Mouse (Mus musculus): ENCODE data around the gene Wipf2. TPM values are rescaled to one million over a fixed set of nuclear protein-coding genes. Genes with fewer than 3 reads are reported as not detected.

Gene Wipf2
- polyA plus RNA-seq, 2 experiments = 4.7 to 10.5 TPM

DNA sequence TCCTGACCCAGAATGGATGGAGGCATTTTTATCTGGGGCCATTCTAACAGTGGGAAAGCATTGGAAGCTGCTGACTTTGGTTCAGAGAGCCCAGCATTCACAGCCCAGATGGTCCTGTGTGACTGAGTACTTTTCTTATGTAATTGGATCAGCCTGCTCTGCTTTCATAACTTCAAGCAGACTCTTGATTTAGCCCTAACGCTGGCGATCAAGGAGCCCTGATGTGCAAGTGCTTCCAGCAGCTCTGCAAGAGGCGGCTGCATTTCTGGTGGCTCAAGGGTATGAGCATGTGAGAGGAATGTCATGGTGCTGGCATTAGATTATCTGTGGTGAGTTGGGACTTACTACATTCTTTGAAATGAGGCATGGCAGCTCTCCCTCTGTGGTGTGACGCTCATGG lies 8.6 kb downstream of the Wipf2 start:
- Histone ChIP-seq H3K4me3 (replicated peaks; ENCODE audit: low read length) (no peak overlapping the region), H3K27me3 (ENCODE audit: control insufficient read depth, insufficient read depth, low read length) (no peaks in the 10 kb centered on the region), H3K9ac (ENCODE audit: low read depth, low read length, severe bottlenecking) (no peak overlapping the region), H3K4me2 (replicated peaks; ENCODE audit: low read depth, low read length, severe bottlenecking) (no peak overlapping the region), H3K27ac (replicated peaks; ENCODE audit: low read depth, low read length) (peak overlapping the region; percentile 33), H3K4me1 (ENCODE audit: control insufficient read depth, insufficient read depth, low read length) (no peaks in the 10 kb centered on the region), H3K9me3 (ENCODE audit: control insufficient read depth, low read length) (no peaks in the 10 kb centered on the region), H3K36me3 (ENCODE audit: control insufficient read depth, insufficient read depth, low read length) (peaks cover 48% of the 10 kb centered on the region)
- no peak for TF ChIP-seq POLR2A (IDR thresholded peaks at IDR 0.05; ENCODE audit: borderline replicate concordance, extremely low read depth, insufficient read depth, insufficient read length)
- no peak for ATAC-seq (ENCODE audit: low FRiP score, low read depth)
- no peak for DNase-seq (ENCODE audit: low spot score)
- 55% methylated on average over 4 of the region's 4 CpGs for WGBS

GRCm38 (mm10) chr11:98873900-98874299 lies 10.5 kb downstream of the Wipf2 start:
- WGBS = 93% methylated on average over 9 of the region's 9 CpGs
- peaks cover 35% of the 10 kb centered on the region for H3K36me3 ChIP-seq (ENCODE audit: control insufficient read depth, insufficient read depth, low read length)
- no peak overlapping the region for H3K27ac ChIP-seq (replicated peaks; ENCODE audit: low read depth, low read length)
- no peak overlapping the region for H3K9ac ChIP-seq (ENCODE audit: low read depth, low read length, severe bottlenecking)
- no peaks in the 10 kb centered on the region for H3K9me3 ChIP-seq (ENCODE audit: control insufficient read depth, low read length)
- H3K4me2 ChIP-seq (replicated peaks; ENCODE audit: low read depth, low read length, severe bottlenecking) = no peak overlapping the region
- H3K4me3 ChIP-seq (replicated peaks; ENCODE audit: low read length) = no peak overlapping the region
- ATAC-seq (ENCODE audit: low FRiP score, low read depth) (no peak), DNase-seq (ENCODE audit: low spot score) (no peak)
- 0 out of 2 replicates have a peak, but pooled peaks cover 2% of the 10 kb centered on the region for H3K4me1 ChIP-seq (ENCODE audit: control insufficient read depth, insufficient read depth, low read length)
- TF ChIP-seq POLR2A (IDR thresholded peaks at IDR 0.05; ENCODE audit: borderline replicate concordance, extremely low read depth, insufficient read depth, insufficient read length) = no peak
- H3K27me3 ChIP-seq (ENCODE audit: control insufficient read depth, insufficient read depth, low read length) = no peaks in the 10 kb centered on the region

DNA sequence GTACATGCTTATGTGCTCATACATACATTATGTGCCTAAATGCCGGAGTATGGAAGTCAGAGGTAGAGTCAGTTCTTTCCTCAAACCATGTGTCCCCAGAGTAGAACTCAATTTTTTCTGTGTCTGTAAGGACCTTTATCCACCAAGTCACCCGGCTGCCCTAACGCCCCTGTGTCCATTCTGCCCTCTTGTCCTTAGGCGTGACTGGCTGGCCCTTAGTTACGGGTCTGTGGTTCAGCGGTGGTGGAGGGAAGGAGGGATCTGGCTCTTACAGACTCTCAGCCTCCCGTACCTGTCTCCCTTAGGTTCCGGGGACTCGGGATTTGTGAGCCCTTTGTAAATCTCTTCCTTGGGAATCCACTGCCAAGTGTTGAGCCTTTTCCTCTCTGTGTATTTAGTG lies 13.6 kb downstream of the Wipf2 start:
- TF ChIP-seq POLR2A (IDR thresholded peaks at IDR 0.05; ENCODE audit: borderline replicate concordance, extremely low read depth, insufficient read depth, insufficient read length) = no peak
- no peak overlapping the region for H3K9ac ChIP-seq (ENCODE audit: low read depth, low read length, severe bottlenecking)

DNA sequence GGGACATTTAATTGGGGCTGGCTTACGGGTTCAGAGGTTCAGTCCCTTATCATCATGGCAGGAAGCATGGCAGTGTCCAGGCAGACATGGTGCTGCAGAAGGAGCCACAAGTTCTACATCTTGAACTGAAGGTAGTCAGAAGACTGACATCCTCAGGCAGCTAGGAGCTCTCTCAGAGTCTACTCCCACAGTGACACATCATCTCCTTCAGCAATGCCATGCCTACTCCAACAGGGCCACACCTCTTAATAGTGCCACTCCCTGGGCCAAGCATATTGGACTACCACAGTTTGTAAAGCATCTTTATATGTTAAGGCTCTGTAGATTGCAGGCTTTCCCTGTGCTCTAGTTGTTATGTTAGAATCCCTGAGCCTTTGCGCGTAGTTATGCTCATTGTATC lies 24.3 kb downstream of the Wipf2 start:
- no peak overlapping the region for H3K9ac ChIP-seq (ENCODE audit: low read depth, low read length, severe bottlenecking)
- 95% methylated on average over 3 of the region's 3 CpGs for WGBS
- no peak overlapping the region for H3K27ac ChIP-seq (replicated peaks; ENCODE audit: low read depth, low read length)
- no peak overlapping the region for H3K4me2 ChIP-seq (replicated peaks; ENCODE audit: low read depth, low read length, severe bottlenecking)
- no peak for ATAC-seq (ENCODE audit: low FRiP score, low read depth)
- no peaks in the 10 kb centered on the region for H3K4me1 ChIP-seq (ENCODE audit: control insufficient read depth, insufficient read depth, low read length)
- H3K36me3 ChIP-seq (ENCODE audit: control insufficient read depth, insufficient read depth, low read length) = peaks cover 66% of the 10 kb centered on the region
- no peaks in the 10 kb centered on the region for H3K27me3 ChIP-seq (ENCODE audit: control insufficient read depth, insufficient read depth, low read length)
- no peak for TF ChIP-seq POLR2A (IDR thresholded peaks at IDR 0.05; ENCODE audit: borderline replicate concordance, extremely low read depth, insufficient read depth, insufficient read length)
- H3K9me3 ChIP-seq (ENCODE audit: control insufficient read depth, low read length) = no peaks in the 10 kb centered on the region
- H3K4me3 ChIP-seq (replicated peaks; ENCODE audit: low read length) = no peak overlapping the region
- DNase-seq (ENCODE audit: low spot score) = no peak

More for the DNA sequence above, 13.6 kb downstream of the Wipf2 start:
- Histone ChIP-seq H3K27ac (replicated peaks; ENCODE audit: low read depth, low read length) (no peak overlapping the region), H3K4me1 (ENCODE audit: control insufficient read depth, insufficient read depth, low read length) (0 out of 2 replicates have a peak, but pooled peaks cover 2% of the 10 kb centered on the region), H3K9me3 (ENCODE audit: control insufficient read depth, low read length) (no peaks in the 10 kb centered on the region), H3K27me3 (ENCODE audit: control insufficient read depth, insufficient read depth, low read length) (no peaks in the 10 kb centered on the region), H3K36me3 (ENCODE audit: control insufficient read depth, insufficient read depth, low read length) (peaks cover 34% of the 10 kb centered on the region), H3K4me3 (replicated peaks; ENCODE audit: low read length) (no peak overlapping the region), H3K4me2 (replicated peaks; ENCODE audit: low read depth, low read length, severe bottlenecking) (no peak overlapping the region)
- no peak for ATAC-seq (ENCODE audit: low FRiP score, low read depth)
- no peak for DNase-seq (ENCODE audit: low spot score)
- 88% methylated on average over 9 of the region's 9 CpGs for WGBS

DNA sequence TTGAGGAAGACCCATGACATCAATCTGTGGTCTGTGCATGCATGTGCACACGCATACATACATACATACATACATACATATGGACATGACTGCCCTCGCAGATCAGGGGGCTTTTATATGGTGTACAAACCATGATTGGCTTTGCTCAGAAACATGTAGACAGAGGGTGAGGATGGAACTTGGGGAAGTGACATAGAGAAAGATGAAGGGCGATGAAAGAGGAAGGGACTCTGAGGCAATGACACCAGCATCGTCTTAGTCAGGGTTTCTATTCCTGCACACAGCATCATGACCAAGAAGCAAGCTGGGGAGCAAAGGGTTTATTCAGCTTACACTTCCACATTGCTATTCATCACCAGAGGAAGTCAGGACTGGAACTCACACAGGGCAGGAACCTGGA lies 25.6 kb downstream of the Wipf2 start:
- H3K27ac ChIP-seq (replicated peaks; ENCODE audit: low read depth, low read length) = no peak overlapping the region
- H3K4me2 ChIP-seq (replicated peaks; ENCODE audit: low read depth, low read length, severe bottlenecking) = no peak overlapping the region
- H3K4me3 ChIP-seq (replicated peaks; ENCODE audit: low read length) = no peak overlapping the region
- DNase-seq (ENCODE audit: low spot score) (no peak), ATAC-seq (ENCODE audit: low FRiP score, low read depth) (no peak)
- no peaks in the 10 kb centered on the region for H3K4me1 ChIP-seq (ENCODE audit: control insufficient read depth, insufficient read depth, low read length)
- H3K36me3 ChIP-seq (ENCODE audit: control insufficient read depth, insufficient read depth, low read length) = peaks cover 80% of the 10 kb centered on the region
- no peak for TF ChIP-seq POLR2A (IDR thresholded peaks at IDR 0.05; ENCODE audit: borderline replicate concordance, extremely low read depth, insufficient read depth, insufficient read length)
- H3K9ac ChIP-seq (ENCODE audit: low read depth, low read length, severe bottlenecking) = no peak overlapping the region
- H3K9me3 ChIP-seq (ENCODE audit: control insufficient read depth, low read length) = no peaks in the 10 kb centered on the region
- no peaks in the 10 kb centered on the region for H3K27me3 ChIP-seq (ENCODE audit: control insufficient read depth, insufficient read depth, low read length)
- WGBS = 95% methylated on average over 4 of the region's 4 CpGs

DNA sequence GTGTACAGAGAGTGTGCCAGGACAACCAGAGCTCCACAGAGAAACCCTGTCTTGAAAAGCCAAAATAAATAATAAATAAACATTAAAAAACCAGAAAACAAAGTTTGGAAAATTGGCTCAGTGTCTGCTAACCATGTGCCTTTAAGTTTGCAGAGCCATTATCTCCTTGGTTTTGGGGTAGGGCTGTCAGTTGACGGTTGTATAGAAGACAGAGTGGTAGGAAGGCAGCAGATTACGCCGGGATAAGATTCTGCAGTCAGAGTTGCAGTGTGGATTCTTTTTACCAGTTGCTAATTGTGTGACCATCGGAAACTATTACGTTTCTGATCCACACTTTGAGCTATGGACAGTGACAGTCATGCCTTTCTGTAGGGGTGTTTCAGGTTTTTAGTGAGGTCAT lies 26.5 kb downstream of the Wipf2 start:
- DNase-seq (ENCODE audit: low spot score) (no peak), ATAC-seq (ENCODE audit: low FRiP score, low read depth) (no peak)
- Histone ChIP-seq H3K36me3 (ENCODE audit: control insufficient read depth, insufficient read depth, low read length) (peaks cover 80% of the 10 kb centered on the region), H3K27ac (replicated peaks; ENCODE audit: low read depth, low read length) (no peak overlapping the region), H3K4me2 (replicated peaks; ENCODE audit: low read depth, low read length, severe bottlenecking) (no peak overlapping the region), H3K4me3 (replicated peaks; ENCODE audit: low read length) (no peak overlapping the region), H3K9ac (ENCODE audit: low read depth, low read length, severe bottlenecking) (no peak overlapping the region), H3K27me3 (ENCODE audit: control insufficient read depth, insufficient read depth, low read length) (no peaks in the 10 kb centered on the region), H3K4me1 (ENCODE audit: control insufficient read depth, insufficient read depth, low read length) (no peaks in the 10 kb centered on the region), H3K9me3 (ENCODE audit: control insufficient read depth, low read length) (no peaks in the 10 kb centered on the region)
- 93% methylated on average over 5 of the region's 5 CpGs for WGBS
- no peak for TF ChIP-seq POLR2A (IDR thresholded peaks at IDR 0.05; ENCODE audit: borderline replicate concordance, extremely low read depth, insufficient read depth, insufficient read length)

Measured in limb, embryonic 14.5 days (tissue).